Mouse (Mus musculus) spleen, adult 12 weeks (tissue): ENCODE results near the gene Gm16223.

Source experiments
- DNase-seq: peaks from one replicate; pipeline ENCODE4 v3.0.0; 2022; ENCODE audit warnings: low spot score

Gm16223 gene

GRCm38 (mm10) chr5:42067476-42068187 lies at the start of gene Gm16223:
Gm16223 (plus strand) TSS chr5:42067960.
- no peak for DNase-seq

GRCm38 (mm10) chr5:42022029-42022428 lies 45.7 kb upstream of the Gm16223 start:
- no peak for DNase-seq

- no peak for DNase-seq
These were observed 44.2 kb upstream of the Gm16223 start for GRCm38 (mm10) chr5:42023521-42023920.

- DNase-seq, result no peak
These were observed 31.2 kb upstream of the Gm16223 start for GRCm38 (mm10) chr5:42036388-42037082.

GRCm38 (mm10) chr5:42054636-42055035 lies 13.1 kb upstream of the Gm16223 start:
- no peak for DNase-seq

GRCm38 (mm10) chr5:42055151-42055550 lies 12.6 kb upstream of the Gm16223 start:
- DNase-seq, result no peak

GRCm38 (mm10) chr5:42065090-42065489 lies 2.7 kb upstream of the Gm16223 start:
- DNase-seq, result no peak

- no peak for DNase-seq
These were observed 685 bp upstream of the Gm16223 start for GRCm38 (mm10) chr5:42067075-42067474.

GRCm38 (mm10) chr5:42068188-42068579 lies 424 bp downstream of the Gm16223 start:
- no peak for DNase-seq

GRCm38 (mm10) chr5:42116586-42117346 lies 49.0 kb downstream of the Gm16223 start:
- no peak for DNase-seq

- no peak for DNase-seq
These were observed 57.8 kb downstream of the Gm16223 start for GRCm38 (mm10) chr5:42125562-42125961.

GRCm38 (mm10) chr5:42155626-42156025 lies 87.9 kb downstream of the Gm16223 start:
- no peak for DNase-seq

GRCm38 (mm10) chr5:42164731-42165130 lies 97.0 kb downstream of the Gm16223 start:
- DNase-seq, result no peak

GRCm38 (mm10) chr5:42166311-42166710 lies 98.6 kb downstream of the Gm16223 start:
- no peak for DNase-seq

GRCm38 (mm10) chr5:42168071-42168470 lies 100.3 kb downstream of the Gm16223 start:
- DNase-seq, result no peak

- DNase-seq, result no peak
These were observed 101.0 kb downstream of the Gm16223 start for GRCm38 (mm10) chr5:42168785-42169184.

- DNase-seq, result no peak
These were observed 106.3 kb downstream of the Gm16223 start for GRCm38 (mm10) chr5:42174109-42174508.

GRCm38 (mm10) chr5:42175424-42175823 lies 107.7 kb downstream of the Gm16223 start:
- DNase-seq, result no peak

- no peak for DNase-seq
These were observed 130.7 kb downstream of the Gm16223 start for GRCm38 (mm10) chr5:42198493-42198892.

GRCm38 (mm10) chr5:42207456-42208122 lies 139.8 kb downstream of the Gm16223 start:
- no peak for DNase-seq

GRCm38 (mm10) chr5:42211554-42212338 lies 144.0 kb downstream of the Gm16223 start:
- no peak for DNase-seq
